Comparison of ENCODE assay signal across 21 mouse cellular contexts in the genomic region with DNA sequence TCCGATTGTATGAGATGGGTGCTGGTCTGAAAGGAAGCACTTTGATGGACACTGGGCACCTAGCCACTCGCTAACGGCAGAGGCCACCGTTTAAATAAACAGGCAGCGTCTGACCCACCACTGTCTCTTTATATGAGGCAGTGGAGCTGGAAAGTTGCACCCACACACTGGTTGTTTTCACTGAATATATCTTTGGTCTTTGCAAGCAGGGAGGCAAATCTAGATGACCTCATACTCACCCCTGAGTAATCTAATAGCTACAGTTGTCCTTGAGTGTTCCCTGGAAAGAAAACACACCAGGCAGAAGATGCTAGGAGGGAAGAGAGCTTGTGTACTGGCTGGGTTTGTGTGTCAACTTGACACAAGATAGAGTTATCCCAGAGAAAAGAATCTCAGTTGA. TPM values are rescaled to one million over a fixed set of nuclear protein-coding genes. Genes with fewer than 3 reads are reported as not detected.
"Had no signal": no experiment of that assay in that cellular context is flagged by ENCODE, and none has a peak within 500 bp of the region (broad histone marks: within the 10 kb centered on the region; RNA-seq: fewer than 3 reads in every experiment).

No protein-coding gene starts in this region.

- H3K36me3 ChIP-seq: limb, embryonic 10.5 days; liver, embryonic 15.5 days; midbrain, embryonic 15.5 days; neural tube, embryonic 12.5 days had no signal

- H3K27ac ChIP-seq: left cerebral cortex, adult 2 months; limb, embryonic 10.5 days; liver, embryonic 15.5 days; midbrain, embryonic 15.5 days; neural tube, embryonic 12.5 days; stomach, postnatal 0 days had no signal

- H3K4me3 ChIP-seq: left cerebral cortex, adult 2 months; limb, embryonic 10.5 days; liver, embryonic 15.5 days; midbrain, embryonic 15.5 days; neural tube, embryonic 12.5 days had no signal

- H3K4me1 ChIP-seq: midbrain, embryonic 15.5 days; neural tube, embryonic 12.5 days had no signal

- ATAC-seq: lung, postnatal 0 days; midbrain, embryonic 15.5 days had no signal

- H3K9ac ChIP-seq: liver, embryonic 15.5 days; midbrain, embryonic 15.5 days; neural tube, embryonic 12.5 days had no signal

- H3K4me2 ChIP-seq: liver, embryonic 11.5 days; liver, embryonic 15.5 days; midbrain, embryonic 11.5 days; midbrain, embryonic 15.5 days; neural tube, embryonic 12.5 days had no signal

- H3K9me3 ChIP-seq: limb, embryonic 10.5 days; liver, embryonic 15.5 days; midbrain, embryonic 15.5 days; neural tube, embryonic 12.5 days had no signal

- DNase-seq: kidney, adult 8-10 months; kidney, postnatal 4 days; lung, adult 2 months; lung, postnatal 4 days; thymus, postnatal 4 days had no signal

- H3K27me3 ChIP-seq: midbrain, embryonic 15.5 days had no signal

RNA-seq across cellular contexts. Expression of a gene that starts 17.0 kb away (rescaled TPM):
- total RNA-seq: layer of hippocampus, adult 8-10 months; layer of hippocampus, postnatal 14 days; left cerebral cortex, adult 2 months; left cerebral cortex, postnatal 14 days; megakaryocyte, adult 5-6 weeks; monocyte, adult 5-6 weeks; neutrophil, adult 5-6 weeks had no signal
- polyA plus RNA-seq: limb, embryonic 10.5 days; limb, embryonic 14.5 days; liver, embryonic 11.5 days; liver, embryonic 15.5 days; lung, adult 2 months; lung, postnatal 0 days; midbrain, embryonic 11.5 days; midbrain, embryonic 15.5 days; neural tube, embryonic 12.5 days; stomach, postnatal 0 days had no signal

RNA-seq across cellular contexts. Expression of a gene that starts 29.4 kb away (rescaled TPM):
- total RNA-seq: layer of hippocampus, postnatal 14 days; left cerebral cortex, adult 2 months; left cerebral cortex, postnatal 14 days; megakaryocyte, adult 5-6 weeks; monocyte, adult 5-6 weeks; neutrophil, adult 5-6 weeks had no signal
- polyA plus RNA-seq: limb, embryonic 10.5 days; limb, embryonic 14.5 days; liver, embryonic 11.5 days; liver, embryonic 15.5 days; lung, adult 2 months; lung, postnatal 0 days; midbrain, embryonic 11.5 days; midbrain, embryonic 15.5 days; neural tube, embryonic 12.5 days; stomach, postnatal 0 days had no signal

RNA-seq across cellular contexts. Expression of a gene that starts 32.1 kb away (rescaled TPM):
- total RNA-seq: megakaryocyte, adult 5-6 weeks; monocyte, adult 5-6 weeks; neutrophil, adult 5-6 weeks had no signal

RNA-seq across cellular contexts. Expression of a gene that starts 42.5 kb away (rescaled TPM):
- total RNA-seq: layer of hippocampus, adult 8-10 months; layer of hippocampus, postnatal 14 days; left cerebral cortex, adult 2 months; left cerebral cortex, postnatal 14 days; megakaryocyte, adult 5-6 weeks; monocyte, adult 5-6 weeks; neutrophil, adult 5-6 weeks had no signal
- polyA plus RNA-seq: limb, embryonic 10.5 days; limb, embryonic 14.5 days; liver, embryonic 11.5 days; liver, embryonic 15.5 days; lung, adult 2 months; lung, postnatal 0 days; midbrain, embryonic 11.5 days; midbrain, embryonic 15.5 days; neural tube, embryonic 12.5 days; stomach, postnatal 0 days had no signal
